Mouse (Mus musculus) adrenal gland, postnatal 14 days (tissue): ENCODE results near the gene Eef1akmt3. TPM values are rescaled to one million over a fixed set of nuclear protein-coding genes. Genes with fewer than 3 reads are reported as not detected.

Experiments
- DNase-seq: peaks from one replicate; pipeline ENCODE4 v3.0.0; 2021; ENCODE audit warnings: mixed read lengths
- microRNA-seq, 2 experiments: library from miRNA; unstranded; fragments of <30 nt; microRNA quantifications; one replicate each; pipeline ENCODE4 v1.2.0; 2021
- total RNA-seq: library from RNA; stranded (reverse); gene quantifications from 2 replicates; pipeline ENCODE4 v1.2.3, GENCODE M21; 2021

The Eef1akmt3 gene
- total RNA-seq, 1 experiment from 2014 or later = 0.15 TPM

DNA sequence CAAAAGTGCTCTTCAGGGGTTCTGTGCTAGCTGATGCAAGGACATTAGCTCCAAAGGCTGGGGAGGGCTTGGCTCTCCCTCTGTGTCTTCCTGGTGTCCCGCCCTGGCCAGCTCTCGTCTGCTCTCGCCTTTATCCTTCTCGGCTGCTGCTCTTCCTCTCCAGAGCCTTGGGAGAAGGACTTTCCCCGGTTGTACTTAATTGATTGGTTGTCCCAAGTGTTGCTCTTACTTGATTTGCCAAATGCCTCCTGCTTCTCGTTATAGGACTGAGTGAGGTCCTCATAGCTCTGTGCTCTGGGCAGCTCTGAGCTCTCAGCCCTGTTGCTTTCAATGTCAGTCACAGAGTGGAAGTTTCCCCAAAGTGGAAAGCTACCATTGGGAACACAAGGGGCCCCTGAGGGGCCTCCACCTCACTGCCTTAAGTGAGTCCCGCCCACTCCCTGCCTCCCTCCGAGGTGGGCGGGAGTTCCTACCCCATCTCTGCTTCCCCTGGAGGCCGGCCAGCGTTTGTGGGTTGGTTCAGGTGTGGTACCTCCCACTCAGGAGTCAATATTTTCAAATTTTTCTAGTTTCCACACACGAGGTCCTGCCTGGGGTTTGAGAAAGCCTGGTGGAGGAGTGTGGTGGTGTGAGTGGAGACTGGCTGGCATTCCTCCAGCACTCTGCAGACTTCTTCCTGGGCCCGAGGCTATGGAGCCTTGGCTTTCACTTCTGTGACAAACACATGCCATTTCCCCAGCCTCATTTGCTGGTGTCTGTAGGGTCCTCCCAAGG is 43.8 kb downstream of the Eef1akmt3 start:
- peak; percentile 37 for DNase-seq

DNA sequence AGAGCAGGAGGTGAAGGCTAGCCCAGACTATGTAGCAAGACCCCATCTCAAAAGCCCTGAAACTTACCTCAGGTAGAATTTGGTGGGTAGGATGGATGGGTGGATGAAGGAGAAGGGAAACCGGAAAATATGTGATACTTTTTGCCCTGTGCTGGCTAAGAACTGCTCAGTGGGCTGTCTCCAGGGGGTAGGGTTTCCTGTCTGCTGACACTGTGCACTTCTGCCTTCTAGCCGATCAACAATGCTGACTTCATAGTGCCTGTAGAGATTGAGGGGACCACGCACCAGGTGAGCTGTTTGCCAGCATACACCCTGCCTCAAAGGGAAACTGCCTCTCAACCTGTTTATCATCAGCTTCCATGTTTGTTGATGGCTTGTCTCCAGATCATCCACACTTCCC is 47.7 kb downstream of the Eef1akmt3 start:
- DNase-seq = no peak

DNA sequence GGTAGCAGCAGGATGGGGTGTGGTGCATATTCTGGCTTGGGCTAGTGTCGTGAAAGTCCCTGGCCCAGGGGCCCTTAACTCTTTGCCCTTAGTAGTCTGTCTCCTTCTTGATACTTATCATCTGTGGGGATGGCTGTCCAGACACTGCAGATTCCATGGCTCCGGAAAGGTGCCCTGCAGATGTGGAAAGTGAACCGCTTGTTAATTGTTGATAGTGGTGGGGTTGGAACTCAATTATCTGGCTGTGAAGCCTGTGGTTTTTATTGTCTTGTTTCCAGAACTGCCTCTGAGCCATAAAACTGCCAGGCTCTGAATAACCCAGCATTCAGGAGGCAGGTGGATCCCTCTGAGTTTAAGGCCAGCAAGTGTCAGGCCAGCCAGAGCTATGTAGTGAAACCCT is 49.6 kb downstream of the Eef1akmt3 start:
- DNase-seq = no peak

DNA sequence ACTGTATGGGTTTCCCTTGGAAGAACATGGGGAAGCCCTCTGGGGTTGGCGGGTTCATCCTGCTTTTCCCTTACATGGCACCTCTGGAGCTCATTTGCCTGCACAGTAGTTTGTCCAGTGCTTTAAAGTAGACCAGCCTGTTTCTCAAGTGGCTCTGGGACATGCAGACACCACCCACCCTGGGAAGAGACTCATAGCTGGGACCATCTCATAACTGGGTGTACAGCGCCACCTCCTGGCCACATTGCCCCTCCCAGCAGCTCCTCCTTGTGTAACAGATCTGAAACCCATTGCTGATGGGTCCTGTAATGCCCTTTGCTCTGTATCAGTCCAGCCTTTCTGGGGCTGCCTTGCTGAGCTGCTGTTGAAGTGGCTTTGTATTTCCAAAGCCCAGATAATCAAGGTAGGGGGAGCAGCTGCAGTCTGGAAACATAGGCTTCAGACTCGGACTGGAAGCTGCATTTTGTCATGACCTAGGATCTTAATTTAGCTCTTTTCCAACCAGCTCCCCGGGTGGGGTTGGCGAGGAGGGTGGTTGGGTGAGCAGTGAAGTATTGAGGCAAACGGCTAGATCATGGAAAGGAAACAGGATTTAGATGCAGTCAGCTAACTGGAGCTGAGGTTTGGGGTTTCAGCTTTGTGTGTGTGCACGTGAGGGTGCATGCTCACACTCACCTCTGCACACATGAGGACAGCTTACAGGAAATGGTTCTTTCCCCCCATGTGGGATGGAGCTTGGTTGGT is 50.8 kb downstream of the Eef1akmt3 start:
- DNase-seq = peak; percentile 95

DNA sequence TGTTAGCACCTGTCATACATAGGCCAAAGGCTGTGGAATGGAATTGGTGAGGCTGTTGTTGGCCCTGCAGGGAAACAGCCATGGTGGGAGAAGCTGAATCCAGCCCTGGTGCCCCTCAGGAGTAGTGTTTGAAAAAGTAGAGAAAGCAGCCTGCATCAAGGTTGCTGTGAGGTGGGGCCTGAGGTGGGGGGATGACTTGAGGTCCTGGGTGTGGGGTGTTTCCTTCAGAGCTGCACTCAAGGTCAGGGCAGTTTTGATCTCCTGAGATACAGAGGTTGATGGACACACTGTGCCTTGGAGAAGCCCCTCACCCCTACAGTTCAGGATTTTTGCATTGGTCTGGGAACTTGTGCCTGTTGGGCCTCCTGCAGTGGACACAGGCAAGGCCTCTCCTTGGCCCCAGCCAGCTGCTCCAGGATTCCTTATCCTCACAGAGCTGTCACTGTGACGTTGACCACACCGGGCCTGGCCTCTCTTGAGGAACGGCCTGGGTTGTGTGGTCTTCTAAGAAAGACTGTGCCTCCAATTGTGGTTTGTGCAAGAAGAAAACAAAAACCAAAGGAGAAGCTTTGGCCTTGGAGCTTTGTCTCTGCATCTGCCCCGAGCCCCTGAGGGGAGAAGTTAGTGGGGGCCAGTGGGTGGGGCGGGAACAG is 52.7 kb downstream of the Eef1akmt3 start:
- peak; percentile 45 for DNase-seq

DNA sequence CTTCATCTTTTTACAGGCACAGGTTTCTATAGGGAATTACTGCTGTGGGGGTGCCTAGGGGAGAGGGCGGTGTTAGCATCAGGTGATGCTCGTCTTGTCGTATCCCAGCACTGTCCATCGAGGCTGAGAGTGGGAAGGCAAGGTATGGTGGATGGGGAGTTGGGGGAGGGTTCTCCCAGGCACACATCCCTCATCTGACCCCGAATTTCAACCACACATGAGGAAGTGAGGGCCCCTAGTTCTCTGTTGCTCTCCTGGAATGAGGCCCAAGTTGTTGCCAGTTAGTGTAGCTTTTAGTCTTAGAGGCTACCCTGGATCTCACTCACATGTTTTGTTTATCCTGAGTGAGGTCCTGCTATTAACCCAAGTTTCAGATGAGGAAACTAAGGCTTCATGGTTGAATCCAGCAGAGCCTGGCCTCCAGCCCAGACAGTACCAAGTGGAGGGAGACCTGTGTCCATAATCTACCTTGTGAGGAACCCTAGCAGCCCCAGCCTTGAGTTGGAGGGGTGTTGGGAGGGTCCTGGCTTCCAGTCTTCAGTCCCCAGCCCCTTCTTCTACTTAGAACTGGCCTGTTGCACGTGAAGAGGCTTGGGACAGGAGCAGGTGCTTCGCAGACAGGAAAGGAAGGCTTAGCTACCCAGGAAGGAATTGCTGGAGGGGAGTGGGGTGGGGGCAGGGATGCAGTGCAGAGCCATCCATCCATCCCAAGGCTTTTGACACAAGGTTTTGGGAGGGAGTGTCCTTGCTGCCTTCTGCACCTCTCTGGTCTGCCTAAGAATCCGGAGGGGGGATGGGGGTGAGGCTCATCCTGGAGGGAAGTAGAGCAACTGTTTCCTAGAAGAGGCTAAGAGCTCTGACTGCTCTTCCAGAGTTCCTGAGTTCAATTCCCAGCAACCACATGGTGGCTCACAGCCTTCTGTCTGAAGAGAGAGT is 53.9 kb downstream of the Eef1akmt3 start:
- peak; percentile 65 for DNase-seq

DNA sequence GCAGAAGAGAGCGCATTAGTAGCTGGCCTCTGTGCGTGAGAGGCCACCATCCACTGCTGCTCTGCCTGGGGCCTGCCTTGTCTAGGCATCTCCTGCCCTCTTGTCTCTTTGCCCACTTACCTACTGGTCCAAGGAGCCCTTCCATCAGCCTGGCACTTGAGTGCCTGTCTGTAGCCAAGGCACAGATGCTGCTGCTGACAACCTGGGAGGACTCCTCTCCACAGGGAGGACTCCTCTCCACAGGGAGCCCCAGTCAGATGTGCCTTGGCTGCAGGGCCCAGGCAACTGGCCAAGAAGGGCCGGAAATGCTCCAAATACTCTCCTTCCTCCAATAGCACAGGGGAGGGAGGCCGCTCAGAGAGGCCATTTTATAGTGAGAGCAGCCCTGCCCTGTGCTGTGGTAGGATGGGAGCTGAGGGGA is 54.8 kb downstream of the Eef1akmt3 start:
- peak; percentile 91 for DNase-seq

DNA sequence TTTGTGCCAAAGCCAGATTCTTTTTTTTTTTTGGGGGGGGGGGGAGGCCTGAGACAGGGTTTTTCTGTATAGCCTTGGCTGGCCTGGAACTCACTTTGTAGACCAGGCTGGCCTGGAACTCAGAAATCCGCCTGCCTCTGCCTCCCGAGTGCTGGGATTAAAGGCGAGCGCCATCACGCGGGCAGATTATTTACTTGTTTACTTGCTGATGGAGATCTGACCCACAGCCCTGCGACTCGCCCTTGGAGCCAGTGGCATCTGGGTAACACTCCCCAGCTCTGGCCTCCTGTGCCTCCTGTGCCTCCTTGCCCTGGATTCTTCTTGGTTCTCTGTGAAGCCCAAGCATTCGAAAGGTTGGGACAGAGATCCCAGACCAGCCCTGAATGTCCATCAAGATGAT is 55.7 kb downstream of the Eef1akmt3 start:
- DNase-seq = no peak

DNA sequence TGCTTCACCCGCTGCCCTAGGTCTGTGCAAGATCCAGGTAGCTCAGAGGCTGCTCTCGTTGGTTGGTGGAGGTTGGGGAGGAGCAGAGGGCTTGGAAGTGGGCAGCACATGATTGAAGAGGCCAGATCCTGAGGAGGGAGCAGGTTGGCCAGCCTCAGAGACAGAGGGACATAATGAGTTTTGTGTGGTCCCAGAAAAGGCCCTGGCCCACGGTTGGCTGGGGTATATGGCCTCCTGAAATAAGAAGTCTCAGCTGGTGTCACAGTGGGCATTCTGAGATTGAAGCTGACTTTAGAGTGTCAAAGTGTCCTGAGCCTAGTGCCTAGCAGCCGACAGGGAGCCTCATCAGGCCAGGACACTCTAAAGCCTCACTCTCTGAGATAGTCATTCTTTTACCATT is 56.2 kb downstream of the Eef1akmt3 start:
- DNase-seq = no peak

DNA sequence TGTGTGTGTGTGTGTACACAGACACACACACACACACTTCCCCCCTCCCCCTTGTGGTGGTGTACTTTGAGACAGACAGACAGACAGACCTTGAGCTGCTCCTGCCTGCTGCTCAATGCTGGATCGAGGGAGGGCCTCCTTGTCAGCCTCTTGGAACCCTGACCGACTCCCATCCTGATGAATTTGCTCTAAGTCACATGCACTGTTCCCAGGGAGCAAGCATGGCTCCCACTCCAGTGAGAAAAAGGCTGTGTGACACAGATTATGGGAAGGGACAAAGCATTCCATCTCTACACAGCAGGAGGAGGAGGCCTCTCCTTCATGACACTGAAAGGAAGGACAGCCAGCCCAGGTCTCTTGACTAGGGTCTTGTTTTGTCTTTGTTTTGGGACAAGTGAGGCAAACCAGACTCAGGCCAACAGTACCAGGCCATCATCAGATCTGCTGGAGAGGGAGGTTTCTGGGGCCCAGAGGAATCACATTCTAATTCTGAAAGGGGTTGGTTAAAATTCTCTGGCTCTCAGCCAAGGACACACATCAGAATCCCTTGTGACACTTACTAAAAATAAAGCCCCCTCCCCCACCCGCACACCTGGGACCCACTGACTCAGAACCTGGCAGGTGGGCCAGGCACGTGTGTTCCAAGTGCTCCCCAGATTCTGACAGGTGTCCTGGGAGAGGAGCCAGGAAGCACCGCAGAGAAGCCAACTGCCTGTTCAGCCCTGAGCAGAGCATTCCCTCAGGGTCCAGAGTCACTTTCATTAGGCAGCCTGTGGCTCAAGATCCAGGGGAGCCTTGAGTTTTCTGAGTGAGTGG is 56.9 kb downstream of the Eef1akmt3 start:
- DNase-seq = peak; percentile 75

DNA sequence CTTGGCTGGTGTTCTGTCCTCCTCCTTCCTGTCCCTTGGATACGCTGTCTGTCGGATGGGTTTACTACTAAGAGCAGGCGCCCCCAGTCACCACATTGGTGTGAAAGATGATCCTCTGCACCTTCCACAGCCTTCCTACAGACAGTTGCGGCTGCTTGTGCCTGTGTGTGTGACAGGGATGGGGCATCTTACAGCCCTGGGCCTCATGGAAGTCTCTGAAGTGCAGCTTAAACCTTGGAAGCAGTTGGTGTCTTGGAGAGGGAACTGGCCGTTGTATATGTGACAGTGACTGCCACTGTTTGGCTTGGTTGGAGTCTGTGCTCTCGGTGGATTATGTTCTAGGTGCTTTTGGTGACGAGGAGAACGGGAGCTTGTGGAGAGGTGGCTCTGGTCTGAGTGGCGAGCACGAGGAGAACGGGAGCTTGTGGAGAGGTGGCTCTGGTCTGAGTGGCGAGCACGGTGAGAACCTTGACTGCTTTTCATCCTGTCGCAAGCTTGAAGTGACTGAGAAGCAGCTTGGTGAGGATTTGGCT is 58.1 kb downstream of the Eef1akmt3 start:
- no peak for DNase-seq

DNA sequence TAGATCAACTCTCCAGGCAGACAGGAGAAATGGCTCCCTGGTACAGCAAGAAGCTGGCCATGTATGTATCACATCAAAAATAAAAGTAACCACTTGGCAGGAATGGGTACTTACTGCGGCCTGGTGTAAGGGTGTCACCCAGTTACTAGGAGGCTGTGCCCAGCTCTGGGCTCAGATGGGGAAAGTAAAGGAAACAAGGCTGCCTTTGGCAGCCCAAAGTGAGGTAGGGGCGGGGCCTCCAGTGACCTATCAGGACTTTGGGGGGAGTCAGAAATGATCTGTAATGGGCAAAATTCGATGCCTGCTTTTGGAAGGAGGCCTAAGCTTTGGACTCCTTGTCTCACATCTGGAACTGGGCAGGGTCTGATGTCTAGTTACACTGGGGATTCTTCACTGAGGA is 59.6 kb downstream of the Eef1akmt3 start:
- DNase-seq = peak; percentile 48

Small RNA genes within 50 kb of the gene (microRNA-seq; reads per million reads assigned to microRNA genes)
- gene Mir26a-2 (48.2 to 98.6 reads per million in 2 experiments), gene Mir546 (0.43 to 2.3 reads per million in 2 experiments)

Other genes starting within 250 kb of the Eef1akmt3 start
- gene Atp23, start 140.2 kb downstream of the Eef1akmt3 start, total RNA-seq = 7.1 and 8.9 TPM in 2 replicates
- gene Ctdsp2, start 62.8 kb downstream of the Eef1akmt3 start, total RNA-seq = 115 and 144 TPM in 2 replicates
- 0.74 and 2.5 TPM in 2 replicates for gene Avil, start 40.8 kb downstream of the Eef1akmt3 start, total RNA-seq
- 57.6 and 58.7 TPM in 2 replicates for gene Tsfm, start 10.7 kb downstream of the Eef1akmt3 start, total RNA-seq
- 12.4 and 18.1 TPM in 2 replicates for gene Mettl1, start 99 bp downstream of the Eef1akmt3 start, total RNA-seq
- 0.26 and 0.41 TPM in 2 replicates for gene Cyp27b1, start 6.7 kb upstream of the Eef1akmt3 start, total RNA-seq
- gene March9, start 18.7 kb upstream of the Eef1akmt3 start, total RNA-seq = 6.2 and 8.0 TPM in 2 replicates
- 242 and 253 TPM in 2 replicates for gene Cdk4, start 22.0 kb upstream of the Eef1akmt3 start, total RNA-seq
- 76.3 and 96.5 TPM in 2 replicates for gene Tspan31, start 28.8 kb upstream of the Eef1akmt3 start, total RNA-seq
- gene Agap2, start 33.8 kb upstream of the Eef1akmt3 start, total RNA-seq = 6.9 and 14.3 TPM in 2 replicates
- 97.9 and 108 TPM in 2 replicates for gene Os9, start 79.6 kb upstream of the Eef1akmt3 start, total RNA-seq
- gene B4galnt1, start 123.7 kb upstream of the Eef1akmt3 start, total RNA-seq = 14.6 and 24.7 TPM in 2 replicates
- gene Slc26a10, start 139.1 kb upstream of the Eef1akmt3 start, total RNA-seq = 10.4 and 10.8 TPM in 2 replicates
- gene Arhgef25, start 148.6 kb upstream of the Eef1akmt3 start, total RNA-seq = 22.3 and 28.5 TPM in 2 replicates
- gene Dtx3, start 154.2 kb upstream of the Eef1akmt3 start, total RNA-seq = 60.7 and 66.5 TPM in 2 replicates
- gene Pip4k2c, start 170.1 kb upstream of the Eef1akmt3 start, total RNA-seq = 28.5 and 29.2 TPM in 2 replicates
- 7.6 and 11.5 TPM in 2 replicates for gene Kif5a, start 221.8 kb upstream of the Eef1akmt3 start, total RNA-seq
- gene Dctn2, start 224.9 kb upstream of the Eef1akmt3 start, total RNA-seq = 142 and 153 TPM in 2 replicates
- 47.9 and 54.0 TPM in 2 replicates for gene Mbd6, start 247.5 kb upstream of the Eef1akmt3 start, total RNA-seq